ENCODE assay signal across 8 mouse cellular contexts in genomic region chr7:67372729-67373583, GRCm38 (mm10). TPM values are rescaled to one million over a fixed set of nuclear protein-coding genes. Genes with fewer than 3 reads are reported as not detected.
A peak's percentile ranks its signal among the peaks of the same experiment; 100 is the strongest.
DNase-seq lines count a peak whose midpoint lies in the region; ATAC-seq and TF ChIP-seq lines count a peak whose summit lies in the region.

Mef2a (minus strand) TSS chr7:67372858.

- H3K9me3 ChIP-seq in kidney, embryonic 14.5 days (ENCODE audit: control insufficient read depth, low read length) = no peaks in the 10 kb centered on the region
- H3K9me3 ChIP-seq in limb, embryonic 15.5 days = no peaks in the 10 kb centered on the region

- peak within 1 kb of the TSS; percentile 61 for H3K4me3 ChIP-seq in bone marrow macrophage, adult 2 months (ENCODE audit: insufficient read depth, low read length)
- peak within 1 kb of the TSS; percentile 87 for H3K4me3 ChIP-seq in embryonic fibroblast, embryonic 13.5 days (ENCODE audit: insufficient read depth, low read length)
- H3K4me3 ChIP-seq in kidney, embryonic 14.5 days (ENCODE audit: low read length) = peak within 1 kb of the TSS; percentile 92
- peak within 1 kb of the TSS; percentile 90 for H3K4me3 ChIP-seq in limb, embryonic 15.5 days

- under 1% methylated on average over 83 of the region's 89 CpGs for whole genome bisulfite sequencing in kidney, embryonic 14.5 days
- under 1% methylated on average over 75 of the region's 89 CpGs for whole genome bisulfite sequencing in limb, embryonic 15.5 days

- H3K27me3 ChIP-seq in kidney, embryonic 14.5 days (ENCODE audit: control insufficient read depth, insufficient read depth, low read length) = no peaks in the 10 kb centered on the region
- no peaks in the 10 kb centered on the region for H3K27me3 ChIP-seq in limb, embryonic 15.5 days

- no peaks in the 10 kb centered on the region for H3K36me3 ChIP-seq in kidney, embryonic 14.5 days (ENCODE audit: control insufficient read depth, insufficient read depth, low read length)
- H3K36me3 ChIP-seq in limb, embryonic 15.5 days = no peaks in the 10 kb centered on the region

- peak; percentile 5; the same call in 1 of the 2 replicates for TF ChIP-seq POLR2A in bone marrow macrophage, adult 2 months (IDR thresholded peaks at IDR 0.05; ENCODE audit: borderline replicate concordance, low read depth, low read length)
- peak; percentile 68 for TF ChIP-seq POLR2A in embryonic fibroblast, embryonic 13.5 days (IDR thresholded peaks at IDR 0.05; ENCODE audit: low read depth, low read length)

- H3K4me2 ChIP-seq in kidney, embryonic 14.5 days (replicated peaks; ENCODE audit: low read depth, low read length) = peak within 1 kb of the TSS; percentile 85
- H3K4me2 ChIP-seq in limb, embryonic 15.5 days = peak within 1 kb of the TSS; percentile 84

- peak within 1 kb of the TSS; percentile 97 for H3K9ac ChIP-seq in kidney, embryonic 14.5 days (ENCODE audit: low read depth, low read length)
- H3K9ac ChIP-seq in limb, embryonic 15.5 days = peak within 1 kb of the TSS; percentile 98

- peak; percentile 98 for DNase-seq in A20 (ENCODE audit: low read depth, low spot score)
- peak; percentile 97 for DNase-seq in heart, adult 9 months (ENCODE audit: low spot score in 2 of 2)
- DNase-seq in monocyte, adult 2 months (ENCODE audit: low read depth in 1 of 2, low spot score in 2 of 2) = peak; percentile 84 to 95
- DNase-seq in spleen, postnatal 36 days (ENCODE audit: low spot score in 2 of 2) = peak; percentile 92 to 94

- H3K4me1 ChIP-seq in bone marrow macrophage, adult 2 months (ENCODE audit: control insufficient read depth, insufficient read depth, low read length) = peaks cover 26% of the 10 kb centered on the region
- peaks cover 4% of the 10 kb centered on the region; the same call in 1 of the 2 replicates for H3K4me1 ChIP-seq in embryonic fibroblast, embryonic 13.5 days (ENCODE audit: control insufficient read depth, insufficient read depth, low read length)
- H3K4me1 ChIP-seq in kidney, embryonic 14.5 days (ENCODE audit: control insufficient read depth, insufficient read depth, low read length) = peaks cover 17% of the 10 kb centered on the region; the same call in 1 of the 2 replicates
- H3K4me1 ChIP-seq in limb, embryonic 15.5 days = peaks cover 16% of the 10 kb centered on the region

- H3K27ac ChIP-seq in bone marrow macrophage, adult 2 months (ENCODE audit: insufficient read depth, low read depth, low read length) = peak within 1 kb of the TSS; percentile 100
- peak within 1 kb of the TSS; percentile 97 for H3K27ac ChIP-seq in embryonic fibroblast, embryonic 13.5 days (ENCODE audit: insufficient read depth, low read length)
- H3K27ac ChIP-seq in kidney, embryonic 14.5 days (ENCODE audit: low read depth, low read length) = peak within 1 kb of the TSS; percentile 95
- H3K27ac ChIP-seq in limb, embryonic 15.5 days = peak within 1 kb of the TSS; percentile 100

- ATAC-seq in kidney, embryonic 14.5 days (ENCODE audit: low FRiP score, low TSS enrichment) = peak; percentile 94
- ATAC-seq in limb, embryonic 15.5 days (ENCODE audit: insufficient number of reproducible peaks, low FRiP score, low TSS enrichment, low read depth) = peak; percentile 88

- no peak for TF ChIP-seq CTCF in bone marrow macrophage, adult 2 months (IDR thresholded peaks at IDR 0.05; ENCODE audit: low read depth, low read length)
- TF ChIP-seq CTCF in embryonic fibroblast, embryonic 13.5 days (IDR thresholded peaks at IDR 0.05; ENCODE audit: borderline replicate concordance, insufficient read depth, low read length) = no peak

RNA-seq across cellular contexts. Expression of gene Mef2a, which starts in this region (rescaled TPM):
- 113 and 133 TPM in 2 replicates for polyA plus RNA-seq in bone marrow macrophage, adult 2 months (2012; ENCODE audit: insufficient read depth, insufficient read length, missing spikeins)
- polyA plus RNA-seq in embryonic fibroblast, embryonic 13.5 days (2011; ENCODE audit: insufficient read length, low read depth, missing spikeins) = 59.4 and 74.2 TPM in 2 replicates
- 22.6 and 45.6 TPM in 2 replicates for polyA plus RNA-seq in kidney, embryonic 14.5 days (2014; fragmentation: Nextera tagmentation; extraction: Ambion mirVana)
- polyA plus RNA-seq in limb, embryonic 15.5 days (2015; fragmentation: Nextera tagmentation; extraction: Ambion mirVana) = 53.6 and 54.9 TPM in 2 replicates

Comparison
In these comparisons a context has a peak if more than half of its experiments do, and no peak if none do; other contexts are left out.
1. Peak in every context shown above with its lines: DNase-seq, ATAC-seq, H3K4me3 ChIP-seq and H3K27ac ChIP-seq.